Mouse (Mus musculus) heart, postnatal 4 days (tissue): ENCODE data around the gene Mtmr4. TPM values are rescaled to one million over a fixed set of nuclear protein-coding genes. Genes with fewer than 3 reads are reported as not detected.

Source experiments
- DNase-seq: peaks from one replicate; pipeline ENCODE4 v3.0.0; 2021
- total RNA-seq, 2 experiments: library from RNA; stranded (reverse); gene quantifications; 2 replicates each; pipeline ENCODE4 v1.2.3; 2021

Mtmr4 gene
- 10 to 100 TPM; 15.2 TPM for total RNA-seq

DNA sequence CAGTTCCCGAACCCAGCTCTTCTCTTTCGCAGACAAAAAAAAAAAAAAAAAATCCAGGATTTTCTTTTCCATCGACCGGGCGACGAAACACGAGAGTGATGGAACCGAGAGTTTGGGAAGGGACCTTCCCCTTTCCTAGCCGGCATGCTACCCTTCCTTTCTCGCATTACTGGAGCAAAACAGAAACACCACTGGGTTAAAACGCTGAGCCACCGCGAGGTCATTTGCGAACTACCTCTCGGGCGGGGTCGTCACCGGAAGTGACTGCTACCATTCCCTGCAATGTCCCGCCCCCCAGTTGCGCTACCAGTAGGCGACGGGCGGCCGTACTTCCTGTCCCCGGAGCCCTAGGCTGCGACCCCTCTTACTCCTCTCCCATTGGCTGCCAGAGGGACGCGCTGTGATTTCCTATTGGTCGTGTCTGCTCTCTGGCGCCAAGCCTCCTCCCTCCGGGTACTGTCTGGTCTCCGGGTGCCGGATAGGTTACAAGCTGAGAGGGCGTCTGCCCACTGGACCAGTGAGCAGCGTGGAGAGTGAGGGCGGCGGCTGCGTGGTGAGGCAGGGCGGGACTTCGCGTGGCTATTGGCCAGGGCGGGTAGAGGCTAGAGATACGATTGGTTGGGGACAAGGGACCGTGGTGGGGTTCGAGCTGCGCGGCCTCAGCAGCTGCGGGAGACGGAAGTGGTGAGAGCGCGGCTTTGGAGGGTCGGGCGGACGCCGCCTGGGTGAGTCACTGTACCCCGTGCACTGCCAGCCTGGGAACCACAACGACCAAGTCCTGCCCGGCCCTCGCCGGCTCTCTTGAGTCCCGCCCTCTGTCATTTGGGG, at the start of gene Mtmr4:
Gene Mtmr4 (plus strand): TSS at position 637 of the 828 bp plus-strand sequence.
- DNase-seq, result peak; percentile 99

- no peak for DNase-seq
Measured at GRCm38 (mm10) chr11:87542285-87542684, 49.7 kb upstream of the Mtmr4 start.

GRCm38 (mm10) chr11:87542906-87543305, 49.1 kb upstream of the Mtmr4 start:
- no peak for DNase-seq

GRCm38 (mm10) chr11:87553342-87553741, 38.6 kb upstream of the Mtmr4 start:
- no peak for DNase-seq

DNA sequence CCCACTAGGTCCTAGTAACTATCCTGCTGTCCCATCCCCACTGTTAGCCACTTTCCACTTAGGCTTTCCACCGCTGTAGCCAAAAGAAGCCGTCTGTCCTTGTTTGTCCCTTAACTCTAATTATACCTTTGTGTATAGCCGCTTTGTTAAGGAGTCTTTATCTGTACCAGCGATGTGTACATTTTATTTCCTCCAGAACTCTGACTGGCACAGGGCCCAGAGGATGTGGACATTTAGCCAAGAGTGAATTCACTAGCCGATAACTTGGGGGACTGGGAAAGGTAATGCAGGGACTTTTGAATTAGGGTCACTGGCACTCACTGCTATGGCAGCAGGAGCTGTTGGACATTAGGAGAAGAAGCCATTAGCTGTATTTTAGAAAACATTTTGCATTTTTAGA, 37.6 kb upstream of the Mtmr4 start:
- peak; percentile 44 for DNase-seq

DNA sequence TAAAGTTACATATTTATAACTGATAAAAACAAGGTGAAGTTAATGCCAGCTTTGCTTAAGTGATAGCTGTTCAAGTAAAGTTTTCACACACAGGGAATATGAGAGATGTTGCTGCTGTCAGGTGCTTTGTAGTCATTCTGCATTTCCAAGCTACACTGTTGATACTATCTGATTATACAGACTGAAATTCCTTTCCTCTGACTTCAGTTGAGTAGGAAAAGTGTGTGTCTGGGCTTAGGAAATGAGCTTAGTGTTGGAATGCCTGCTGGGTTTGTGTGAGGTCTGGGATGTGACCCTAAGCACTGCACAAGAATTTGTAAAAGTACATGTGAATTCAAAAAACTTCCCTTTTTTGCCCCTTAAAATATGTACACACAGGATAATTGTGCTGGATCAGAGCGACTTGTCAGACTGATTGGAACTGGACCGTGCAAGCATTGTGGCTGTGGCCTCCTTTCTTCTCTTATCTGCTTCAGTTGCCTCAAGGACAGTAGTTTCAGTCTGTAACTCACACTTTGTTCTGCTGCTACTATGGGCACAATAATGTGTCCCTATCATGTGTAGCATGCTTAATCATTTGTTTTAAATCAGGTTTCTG, 36.8 kb upstream of the Mtmr4 start:
- DNase-seq, result no peak

DNA sequence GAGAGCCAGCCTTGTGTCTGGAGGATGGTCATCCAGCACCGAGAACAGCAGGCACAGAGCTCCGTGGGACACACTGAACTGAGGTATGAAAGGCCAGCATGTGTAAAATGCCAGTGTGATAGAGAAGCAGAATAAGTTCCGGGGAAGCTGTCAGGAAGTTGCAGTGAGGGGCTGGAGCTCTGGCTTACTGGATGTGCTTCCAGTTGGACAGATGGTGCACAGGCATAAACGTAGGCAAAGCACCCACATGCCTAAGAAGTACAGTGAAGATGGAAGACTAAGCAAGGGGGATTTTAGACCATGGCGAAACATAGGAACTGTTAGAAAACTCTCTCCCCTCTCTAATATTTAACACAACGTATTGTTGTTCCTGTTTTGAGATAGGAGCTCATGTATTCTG, 30.8 kb upstream of the Mtmr4 start:
- DNase-seq, result no peak

DNA sequence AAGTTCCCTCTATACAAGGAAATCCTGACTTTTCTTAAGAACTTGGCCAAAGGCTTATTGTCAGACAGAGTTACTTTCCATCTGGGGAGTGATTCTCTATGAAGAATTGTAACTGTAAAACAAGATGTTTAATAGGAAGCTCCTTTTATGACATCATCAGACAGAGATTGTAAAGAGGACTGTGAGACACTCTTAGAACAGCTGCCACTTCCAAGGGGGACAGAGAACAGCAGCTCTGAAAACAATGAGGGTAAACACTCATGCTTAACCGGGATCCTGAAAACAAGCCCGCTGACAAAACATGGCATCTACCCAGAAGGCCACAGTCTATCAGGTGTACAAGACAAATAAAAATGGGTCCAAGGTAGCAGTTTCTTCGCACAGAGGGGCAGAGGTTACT, 25.5 kb upstream of the Mtmr4 start, which contains the start of gene Gm11492:
Gene Gm11492 (plus strand): TSS at position 153 of the 400 bp plus-strand sequence.
- DNase-seq, result no peak

DNA sequence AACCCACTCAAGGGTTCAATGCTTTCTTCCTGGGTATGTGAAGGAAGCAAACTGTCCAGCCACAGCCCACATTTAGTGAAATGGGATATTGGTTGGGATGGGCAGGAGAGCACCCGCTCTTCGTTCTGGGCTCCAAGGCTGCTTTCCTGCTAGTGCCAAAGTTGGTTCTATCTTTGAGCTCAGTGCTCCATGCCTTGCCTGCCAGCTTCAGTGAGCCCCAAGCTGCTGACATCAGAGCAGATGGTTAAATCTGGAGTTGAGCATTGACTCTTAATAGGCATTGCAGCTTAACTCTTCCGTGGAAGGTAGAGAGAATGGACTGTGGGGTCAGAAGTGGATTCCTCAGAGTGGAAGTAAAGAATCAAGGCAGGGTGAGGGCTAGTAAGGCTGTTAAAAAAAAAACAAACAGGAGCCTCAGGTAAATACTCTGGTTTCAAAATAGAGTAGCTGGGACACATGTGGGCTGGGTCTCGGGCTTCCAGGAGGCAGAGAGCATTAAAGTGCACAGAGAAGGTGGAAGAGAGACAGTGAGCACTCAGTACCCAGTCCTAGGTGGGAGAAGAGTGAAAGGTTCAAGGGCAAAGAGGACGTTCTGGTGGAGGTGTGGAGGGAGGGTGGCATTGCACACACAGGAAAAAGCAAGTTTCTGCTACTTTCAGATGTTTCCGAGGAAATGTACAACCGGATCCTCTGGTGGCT, 23.6 kb upstream of the Mtmr4 start, which contains the start of gene Sept4:
Gene Sept4 (plus strand): TSS at position 649 of the 699 bp plus-strand sequence.
- DNase-seq, result no peak

DNA sequence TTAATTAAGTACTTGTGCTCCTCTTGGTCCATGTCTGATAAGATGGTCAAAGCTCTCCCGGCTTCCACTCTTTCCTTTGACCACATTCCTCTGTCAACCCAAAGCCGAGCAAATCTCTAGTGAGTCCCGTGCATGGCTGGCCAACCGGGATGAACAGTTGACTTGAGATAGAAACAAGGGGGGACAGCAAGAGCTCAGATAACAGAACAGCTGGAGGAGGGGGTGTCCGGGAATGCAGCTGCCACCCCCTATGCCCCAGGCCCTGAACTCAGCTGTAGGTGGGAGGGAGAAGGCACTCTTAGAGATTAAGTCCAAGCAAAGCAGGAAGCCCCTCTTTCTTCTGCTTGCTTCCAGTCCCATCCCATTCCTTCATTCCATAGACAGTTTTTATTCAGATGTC, 21.2 kb upstream of the Mtmr4 start:
- DNase-seq, result no peak

- no peak for DNase-seq
Measured at GRCm38 (mm10) chr11:87571361-87571950, 20.5 kb upstream of the Mtmr4 start.

GRCm38 (mm10) chr11:87573751-87574150, 18.2 kb upstream of the Mtmr4 start:
- no peak for DNase-seq

GRCm38 (mm10) chr11:87574520-87575180, 17.3 kb upstream of the Mtmr4 start:
- no peak for DNase-seq

GRCm38 (mm10) chr11:87577601-87578248, 14.2 kb upstream of the Mtmr4 start:
- DNase-seq, result no peak

- peak; percentile 74 for DNase-seq
Measured at GRCm38 (mm10) chr11:87578249-87578962, 13.6 kb upstream of the Mtmr4 start.

GRCm38 (mm10) chr11:87578963-87579601, 12.9 kb upstream of the Mtmr4 start:
- DNase-seq, result no peak

GRCm38 (mm10) chr11:87579713-87580112, 12.2 kb upstream of the Mtmr4 start:
- no peak for DNase-seq

GRCm38 (mm10) chr11:87580543-87581085, 11.3 kb upstream of the Mtmr4 start:
- no peak for DNase-seq

DNA sequence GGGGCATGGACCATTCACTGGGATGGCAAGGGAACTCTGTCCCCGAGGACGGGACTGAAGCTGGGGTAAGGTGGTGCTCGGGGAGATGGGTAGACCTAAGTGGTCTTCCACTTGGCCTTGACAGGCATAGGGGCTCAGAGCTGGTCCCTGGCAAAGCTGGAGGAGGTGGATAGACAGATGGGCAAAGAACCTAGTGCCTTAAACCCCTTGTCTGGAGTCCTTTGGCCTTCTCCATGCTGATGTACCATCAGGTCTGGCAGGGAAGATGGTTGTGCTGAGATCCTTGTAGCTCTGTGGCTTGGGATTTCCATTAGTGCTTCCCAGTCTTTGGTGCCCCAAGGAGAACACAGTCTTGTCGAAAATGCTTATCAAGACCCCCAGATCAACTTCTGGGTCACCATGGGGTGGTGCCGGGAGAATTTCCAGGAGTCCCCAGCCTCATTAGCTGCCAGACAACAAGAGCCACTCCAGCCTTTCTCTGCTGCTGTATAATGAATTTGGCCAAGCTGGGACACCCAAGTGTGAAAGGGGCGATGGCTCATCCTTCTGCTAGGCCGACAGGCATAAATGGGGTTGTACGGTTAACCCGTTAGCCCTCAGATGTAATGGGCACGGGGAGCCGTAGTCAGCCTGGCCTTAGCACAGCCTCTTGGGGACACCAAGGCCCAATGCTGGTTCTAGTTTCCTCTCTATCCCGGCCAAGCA, 10.6 kb upstream of the Mtmr4 start:
- DNase-seq, result no peak
